Mouse (Mus musculus) layer of hippocampus, adult 9-10 months (tissue): ENCODE results near the gene Olfr77.

Source experiments
- DNase-seq: peaks from one replicate; pipeline ENCODE4 v3.0.0; 2022; ENCODE audit warnings: low spot score

Gene Olfr77

DNA sequence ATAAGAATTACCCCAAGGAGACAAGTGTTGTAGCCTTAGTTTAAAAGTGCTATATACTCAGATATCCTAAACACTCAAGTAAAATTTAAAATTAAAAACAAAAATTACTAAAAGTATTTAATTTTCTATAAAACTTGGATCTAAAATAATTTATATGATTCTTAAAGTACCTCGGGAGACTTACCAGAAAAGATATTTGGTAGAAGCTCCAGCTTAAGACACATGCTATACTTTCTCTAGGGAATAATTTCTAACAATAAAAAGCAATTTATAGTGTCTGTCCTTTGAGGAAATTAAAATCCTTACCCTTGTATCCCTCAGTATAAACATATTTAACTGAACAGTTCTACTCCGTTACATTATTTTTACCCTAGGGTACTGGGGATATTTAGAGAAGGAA is at the start of gene Olfr77:
TSS of gene Olfr77 (plus strand) at position 301 of the 400 bp plus-strand sequence.
- no peak for DNase-seq

GRCm38 (mm10) chr9:19887904-19888303 is 28.8 kb upstream of the Olfr77 start, which contains the start of gene Olfr862:
Olfr862 (minus strand) TSS chr9:19888004.
- no peak for DNase-seq

DNA sequence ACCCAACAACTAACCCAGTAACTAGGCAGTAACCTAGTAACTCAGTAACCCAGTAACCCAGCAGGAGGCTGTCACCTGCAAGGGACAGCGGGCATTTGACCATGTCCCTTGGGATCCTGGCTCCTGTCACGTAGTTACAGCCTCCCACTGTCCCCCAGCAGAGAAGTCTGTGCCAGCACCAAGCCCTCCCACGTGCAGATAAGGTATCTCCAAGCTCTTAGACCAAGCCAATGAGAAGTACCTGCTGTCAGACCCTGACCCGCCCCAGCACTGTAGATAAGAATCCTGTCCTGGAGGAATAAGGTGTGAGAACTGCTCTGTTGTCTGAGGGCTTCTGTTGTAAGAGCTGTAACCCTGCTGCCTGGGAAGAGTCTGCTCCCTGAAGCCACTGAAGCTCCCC is 5.5 kb upstream of the Olfr77 start:
- DNase-seq = no peak
